In genomic region chr8:106075161-106075862, GRCm38 (mm10) we compare ENCODE assay signal across 9 mouse cellular contexts. TPM values are rescaled to one million over a fixed set of nuclear protein-coding genes. Genes with fewer than 3 reads are reported as not detected.
DNase-seq lines count a peak whose midpoint lies in the region; ATAC-seq lines count a peak whose summit lies in the region.
"Had no signal": no experiment of that assay in that cellular context is flagged by ENCODE, and none has a peak within 500 bp of the region (broad histone marks: within the 10 kb centered on the region; RNA-seq: fewer than 3 reads in every experiment).

No protein-coding gene starts in this region.

- WGBS in midbrain, embryonic 14.5 days: 86% methylated on average over 9 of the region's 9 CpGs
- WGBS in midbrain, embryonic 16.5 days: 83% methylated on average over 9 of the region's 9 CpGs

- no peak overlapping the region for H3K27ac ChIP-seq in midbrain, embryonic 14.5 days (replicated peaks; ENCODE audit: low read depth, low read length)
- H3K27ac ChIP-seq in midbrain, embryonic 16.5 days (ENCODE audit: low read length): no peak overlapping the region

- H3K36me3 ChIP-seq in midbrain, embryonic 14.5 days (ENCODE audit: control insufficient read depth, insufficient read depth, low read length): peaks cover 8% of the 10 kb centered on the region; the same call in 1 of the 2 replicates
- H3K36me3 ChIP-seq in midbrain, embryonic 16.5 days (ENCODE audit: control insufficient read depth, insufficient read depth, low read length): peaks cover 7% of the 10 kb centered on the region; the same call in 1 of the 2 replicates

- no peak overlapping the region for H3K4me3 ChIP-seq in midbrain, embryonic 14.5 days (replicated peaks; ENCODE audit: low read depth, low read length)
- H3K4me3 ChIP-seq in midbrain, embryonic 16.5 days (ENCODE audit: low read depth, low read length): no peak overlapping the region
- H3K4me3 ChIP-seq: erythroblast, embryonic 14.5 days had no signal

- no peaks in the 10 kb centered on the region for H3K9me3 ChIP-seq in midbrain, embryonic 14.5 days (ENCODE audit: control insufficient read depth, low read length)
- H3K9me3 ChIP-seq in midbrain, embryonic 16.5 days (replicated peaks; ENCODE audit: control insufficient read depth, low read length, poor library complexity, severe bottlenecking): no peaks in the 10 kb centered on the region

- H3K4me2 ChIP-seq in midbrain, embryonic 14.5 days (ENCODE audit: low read length): no peak overlapping the region
- no peak overlapping the region for H3K4me2 ChIP-seq in midbrain, embryonic 16.5 days (ENCODE audit: low read length)

- no peak for ATAC-seq in midbrain, embryonic 14.5 days (ENCODE audit: low FRiP score, low TSS enrichment)
- ATAC-seq in midbrain, embryonic 16.5 days: no peak

- H3K9ac ChIP-seq in midbrain, embryonic 14.5 days (replicated peaks; ENCODE audit: low read length): no peak overlapping the region
- no peak overlapping the region for H3K9ac ChIP-seq in midbrain, embryonic 16.5 days (ENCODE audit: low read depth, low read length)

- no peaks in the 10 kb centered on the region for H3K27me3 ChIP-seq in midbrain, embryonic 14.5 days (ENCODE audit: control insufficient read depth, insufficient read depth, low read length)
- no peaks in the 10 kb centered on the region for H3K27me3 ChIP-seq in midbrain, embryonic 16.5 days (ENCODE audit: control insufficient read depth, insufficient read depth, low read depth, low read length)

- peak; percentile 3 for DNase-seq in embryo, embryonic 11 days
- DNase-seq in embryo, embryonic 10 days (ENCODE audit: low spot score): no peak
- DNase-seq in midbrain, embryonic 14.5 days: peak; percentile 21
- DNase-seq in cerebellum, postnatal 10 days: peak; percentile 27 to 49
- peak; percentile 57 for DNase-seq in lung, postnatal 36 days
- DNase-seq in urinary bladder, postnatal 4 days (ENCODE audit: low spot score in 2 of 2): no peak
- DNase-seq in embryo, embryonic 10.5 days (ENCODE audit: low spot score): no peak

- H3K4me1 ChIP-seq in midbrain, embryonic 14.5 days (ENCODE audit: control insufficient read depth, insufficient read depth, low read length): no peaks in the 10 kb centered on the region
- no peaks in the 10 kb centered on the region for H3K4me1 ChIP-seq in midbrain, embryonic 16.5 days (ENCODE audit: control insufficient read depth, insufficient read depth, low read length)

RNA-seq across cellular contexts. Expression of gene Nfatc3, which starts 16.7 kb away (rescaled TPM):
- 3.1 and 3.4 TPM in 2 replicates for polyA plus RNA-seq in midbrain, embryonic 14.5 days (2014; fragmentation: Nextera tagmentation; extraction: Ambion mirVana)
- 2.1 and 3.2 TPM in 2 replicates for polyA plus RNA-seq in midbrain, embryonic 16.5 days (2015; fragmentation: Nextera tagmentation; extraction: Ambion mirVana)

Comparison
In these comparisons a context has a peak if more than half of its experiments do, and no peak if none do; other contexts are left out.
1. DNase-seq: peak in embryo, embryonic 11 days (single experiment), midbrain, embryonic 14.5 days (single experiment), cerebellum, postnatal 10 days (2 of 2) and lung, postnatal 36 days (single experiment); none in embryo, embryonic 10 days (single experiment), urinary bladder, postnatal 4 days (0 of 2) and embryo, embryonic 10.5 days (single experiment).